Mouse (Mus musculus) heart, adult 8-10 months (tissue): Measurements from ENCODE around the gene Abcb7. TPM values are rescaled to one million over a fixed set of nuclear protein-coding genes. Genes with fewer than 3 reads are reported as not detected.

Source experiments
- DNase-seq: peaks from one replicate; pipeline ENCODE4 v3.0.0; 2022; ENCODE audit warnings: low spot score
- total RNA-seq, 4 experiments: library from RNA; stranded (reverse); gene quantifications; 2 replicates each; pipeline ENCODE4 v1.2.4; 2022

The Abcb7 gene
- 10 to 100 TPM; 31.3 to 39.9 (median 36.2) TPM for total RNA-seq

DNA sequence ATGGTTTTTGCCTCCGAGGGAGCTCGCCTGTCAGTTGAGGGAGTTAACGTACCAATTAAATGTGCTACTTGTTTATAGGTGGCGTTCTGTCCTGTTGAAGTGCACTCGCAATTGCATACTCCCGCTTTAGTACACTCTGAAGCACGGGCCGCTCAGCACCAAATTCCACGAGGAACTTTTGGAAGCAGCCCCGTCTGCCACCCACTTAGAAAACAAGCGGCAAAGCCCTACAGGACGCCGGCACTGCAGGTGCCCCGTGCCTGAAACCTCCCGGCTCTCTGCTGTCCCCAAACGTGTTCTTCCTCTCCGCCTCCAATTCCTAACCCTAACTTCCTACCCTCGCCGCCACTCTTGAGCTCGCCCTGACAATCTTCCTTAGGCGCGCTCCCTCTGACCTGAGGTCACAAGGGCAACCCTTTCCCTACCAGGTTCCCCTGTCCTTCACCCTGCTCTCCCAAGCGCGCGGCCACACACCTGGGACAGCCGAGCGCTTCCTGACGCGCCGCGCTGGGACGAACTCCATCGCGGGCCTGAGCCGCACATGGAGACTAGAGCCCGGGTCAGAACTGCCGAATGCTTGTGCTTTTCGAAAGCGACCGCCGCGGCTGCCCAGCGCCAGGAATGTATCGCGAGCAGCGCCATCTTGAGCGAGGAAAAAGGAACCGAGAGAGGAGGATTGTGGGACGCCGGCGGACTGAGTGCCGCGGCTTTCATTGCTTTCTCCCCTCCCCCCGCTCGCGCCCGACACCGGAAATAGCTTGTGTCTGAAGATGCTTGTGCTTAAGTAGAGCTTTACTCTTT lies at the start of gene Abcb7:
Gene Abcb7, minus strand, starts transcription at position 674 of the 801 bp plus-strand sequence.
- DNase-seq: peak; percentile 76

DNA sequence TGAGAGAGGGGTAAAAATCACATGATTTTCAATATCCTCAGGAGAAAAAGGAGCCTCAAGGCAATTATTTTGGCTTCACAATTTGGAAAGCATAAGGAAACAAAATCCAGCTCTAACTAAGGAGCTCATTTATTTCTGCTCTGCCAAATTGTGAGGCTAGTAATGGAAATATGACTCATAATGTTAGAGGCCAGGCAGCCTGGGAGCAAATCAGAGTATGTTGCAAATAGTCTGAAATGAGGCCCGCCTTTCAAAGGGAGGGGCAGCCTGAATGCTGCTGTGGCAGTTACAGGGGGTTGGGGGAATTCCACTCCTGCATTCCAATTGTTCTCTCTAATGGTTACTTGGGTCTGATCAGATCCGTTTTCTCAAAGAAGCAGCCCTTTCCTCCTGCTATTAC lies 48.1 kb upstream of the Abcb7 start:
- DNase-seq: peak; percentile 21

DNA sequence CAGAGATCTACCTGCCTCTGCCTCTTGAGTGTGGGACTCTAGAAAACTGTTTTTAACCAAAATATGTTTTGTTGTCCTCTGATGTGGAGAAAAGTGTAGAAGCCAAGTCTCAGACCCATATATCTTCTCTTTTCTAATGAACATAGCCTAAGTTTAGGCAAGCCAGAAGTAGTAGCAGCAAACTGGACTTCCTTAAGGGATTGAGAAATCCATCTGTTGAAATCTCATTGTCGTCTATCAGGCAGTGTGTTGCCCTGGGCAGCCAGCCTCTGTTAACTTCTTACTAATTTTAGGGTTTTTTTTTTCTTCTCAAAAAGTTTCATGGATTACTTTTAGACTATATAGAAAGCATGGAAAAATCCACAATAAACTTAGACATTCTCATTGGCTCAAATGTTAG lies 38.8 kb upstream of the Abcb7 start:
- no peak for DNase-seq

DNA sequence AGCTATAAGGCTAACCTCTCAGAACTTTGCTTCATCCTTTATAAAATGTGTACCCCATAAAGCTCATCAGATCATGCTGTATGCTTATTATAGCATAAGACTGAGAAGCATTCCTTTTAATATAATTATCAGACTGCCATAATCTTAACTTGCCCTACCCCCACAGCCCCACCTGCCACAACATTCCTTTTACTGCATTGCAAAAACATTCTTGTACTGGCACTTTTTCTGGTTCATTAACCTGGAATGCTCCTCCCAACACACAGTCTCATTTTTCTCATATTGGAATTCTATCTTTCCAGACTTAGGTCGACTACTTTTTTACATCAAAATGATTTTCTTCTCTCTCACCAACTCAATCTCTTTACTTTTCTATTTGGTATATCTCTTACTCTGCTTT lies 19.8 kb upstream of the Abcb7 start:
- DNase-seq: no peak

DNA sequence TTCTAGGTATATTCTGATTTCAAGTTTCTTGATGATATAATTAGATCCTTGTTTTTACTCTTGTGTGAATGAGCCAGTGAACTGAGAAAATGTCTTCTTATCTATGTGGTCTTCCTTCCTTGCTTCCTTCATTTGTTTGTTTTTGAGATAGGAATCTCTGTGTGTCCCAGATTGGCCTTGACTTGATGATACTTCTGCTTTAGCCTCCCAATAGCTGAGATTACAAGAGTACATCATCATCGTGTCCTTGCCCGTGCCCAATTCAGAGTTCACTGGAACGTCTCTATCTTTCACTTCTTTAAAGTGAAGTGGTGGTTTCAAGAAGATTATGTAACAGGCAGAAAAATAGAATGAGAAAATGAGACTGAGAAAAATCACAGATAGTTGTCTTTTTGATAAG lies 14.5 kb upstream of the Abcb7 start:
- no peak for DNase-seq

DNA sequence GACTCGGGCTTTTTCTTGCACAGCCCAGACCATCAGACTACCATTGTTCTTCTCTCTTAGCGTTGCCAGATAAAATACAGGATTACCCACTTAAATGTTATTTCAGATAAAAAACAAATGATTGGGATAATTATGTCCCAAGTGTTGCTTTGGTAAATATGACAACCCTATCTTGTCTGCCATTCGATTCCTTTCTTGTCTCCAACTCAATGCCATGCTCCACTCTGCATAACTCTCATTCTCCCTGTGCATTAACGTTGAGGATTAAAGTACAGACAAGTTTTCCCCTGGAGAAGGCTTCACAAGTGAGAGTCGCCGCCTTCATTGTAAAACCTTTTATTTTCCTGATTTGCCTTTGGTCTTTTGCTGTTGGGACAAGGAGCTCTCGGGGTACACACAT lies 339 bp upstream of the Abcb7 start:
- DNase-seq: no peak

DNA sequence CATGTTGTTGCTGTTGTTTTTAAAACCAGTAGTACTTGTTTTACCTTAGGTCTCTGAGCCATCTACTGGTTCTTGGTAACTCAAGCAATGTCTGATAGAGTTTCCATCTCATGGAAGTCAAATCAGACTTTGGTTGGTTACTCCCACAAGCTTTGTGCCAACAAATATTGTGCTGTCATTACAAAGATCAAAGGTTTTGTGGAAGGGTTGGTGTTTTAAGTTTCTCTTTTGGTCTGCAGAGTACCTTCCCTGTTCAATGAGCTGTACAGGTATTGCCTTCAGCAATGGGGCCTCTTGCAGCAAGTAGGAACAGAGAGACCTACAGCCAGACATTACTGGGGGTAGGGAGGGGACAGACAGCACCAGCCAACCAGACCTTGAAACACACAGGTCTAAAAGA lies 5.5 kb downstream of the Abcb7 start:
- no peak for DNase-seq

DNA sequence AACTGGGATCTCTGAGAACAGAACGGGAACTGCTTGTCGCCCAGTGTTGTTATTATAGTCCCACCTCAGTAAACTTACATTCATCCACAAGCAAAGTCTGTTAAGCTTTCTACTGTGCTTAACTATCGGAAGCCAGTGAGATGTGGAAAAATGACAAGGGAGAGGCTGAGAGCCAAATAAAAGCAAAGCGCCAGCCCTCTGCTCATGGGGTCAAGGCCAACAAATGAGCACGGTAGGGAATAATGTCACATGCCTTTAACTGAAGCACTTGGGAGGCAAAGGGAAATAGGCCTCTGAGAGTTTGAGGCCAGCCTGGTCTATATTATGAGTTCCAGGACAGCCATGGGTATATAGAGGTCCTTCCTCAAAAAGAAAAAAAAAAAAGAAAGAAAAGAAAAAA lies 11.2 kb downstream of the Abcb7 start:
- DNase-seq: no peak

DNA sequence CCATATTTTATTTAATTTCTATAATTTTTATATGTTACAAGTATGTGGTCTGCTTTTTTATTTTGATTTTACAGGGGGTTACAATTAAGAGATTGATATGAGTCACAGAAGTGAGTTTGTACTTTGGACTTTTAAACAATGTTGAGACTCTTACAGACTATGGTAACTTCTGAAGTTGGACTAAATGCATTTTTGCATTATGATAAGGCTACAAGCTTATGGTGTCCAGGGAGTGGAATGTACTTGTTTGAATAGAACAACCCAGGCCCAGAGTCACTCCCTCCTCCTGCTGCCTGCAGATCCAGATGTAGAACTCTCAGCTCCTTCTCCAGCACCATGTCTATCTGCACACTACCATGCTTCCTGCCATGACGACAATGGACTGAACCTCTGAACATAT lies 12.5 kb downstream of the Abcb7 start:
- DNase-seq: no peak

DNA sequence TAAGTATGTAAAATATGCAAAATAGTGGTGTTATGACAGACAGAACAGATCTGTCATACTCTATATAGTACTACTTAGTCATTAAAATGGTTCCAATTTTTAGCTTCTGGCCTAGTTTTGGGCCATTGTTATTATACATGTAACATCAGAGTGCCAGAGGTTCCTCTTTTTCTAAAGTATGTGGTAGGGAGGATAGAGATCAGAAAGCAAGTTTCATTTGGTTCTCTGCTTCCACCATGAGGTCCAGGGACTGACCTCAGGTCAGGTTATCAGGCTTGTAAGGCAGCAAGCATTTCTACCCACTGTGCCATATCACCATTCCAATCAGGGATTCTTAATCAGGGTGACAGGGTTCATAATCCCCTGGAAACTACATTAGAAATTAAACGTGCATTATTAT lies 16.1 kb downstream of the Abcb7 start:
- no peak for DNase-seq

DNA sequence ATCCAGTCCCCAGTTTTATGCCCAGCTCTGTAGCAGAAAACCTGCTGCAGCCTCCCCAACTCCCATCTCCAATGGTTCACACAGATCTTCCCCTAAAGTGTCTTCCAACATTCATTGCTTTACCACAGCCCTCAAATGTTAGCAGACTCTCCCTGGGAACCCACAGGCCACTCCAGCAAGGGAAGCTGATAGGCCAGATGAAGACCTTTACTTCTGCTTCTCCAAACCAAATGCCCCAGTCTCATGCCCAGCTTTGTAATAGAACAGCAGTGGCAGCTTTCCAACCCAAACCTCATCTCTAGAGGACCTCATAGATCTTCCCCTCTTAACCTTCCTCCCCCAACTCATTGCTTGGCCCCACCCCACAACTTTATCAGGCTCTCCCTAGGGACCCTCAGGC lies 54.0 kb downstream of the Abcb7 start:
- DNase-seq: no peak

DNA sequence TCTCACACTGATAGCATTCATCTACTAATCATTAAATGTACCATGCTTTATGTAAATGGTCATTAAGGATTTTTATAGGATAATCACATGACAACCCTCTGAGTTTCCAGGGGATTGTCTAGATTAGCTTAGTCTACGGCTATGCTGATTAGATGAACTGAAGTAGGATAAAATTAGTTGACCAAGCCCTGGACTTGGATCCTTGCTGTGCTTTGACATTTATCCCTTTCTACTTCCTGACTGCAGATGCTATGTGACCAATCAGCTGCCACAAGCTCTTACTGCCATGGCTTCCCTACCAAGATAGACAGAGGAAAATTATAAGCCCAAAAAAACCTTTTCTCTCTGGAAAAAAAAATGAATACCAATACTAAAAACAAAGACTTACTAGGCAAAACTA lies 57.8 kb downstream of the Abcb7 start:
- no peak for DNase-seq

DNA sequence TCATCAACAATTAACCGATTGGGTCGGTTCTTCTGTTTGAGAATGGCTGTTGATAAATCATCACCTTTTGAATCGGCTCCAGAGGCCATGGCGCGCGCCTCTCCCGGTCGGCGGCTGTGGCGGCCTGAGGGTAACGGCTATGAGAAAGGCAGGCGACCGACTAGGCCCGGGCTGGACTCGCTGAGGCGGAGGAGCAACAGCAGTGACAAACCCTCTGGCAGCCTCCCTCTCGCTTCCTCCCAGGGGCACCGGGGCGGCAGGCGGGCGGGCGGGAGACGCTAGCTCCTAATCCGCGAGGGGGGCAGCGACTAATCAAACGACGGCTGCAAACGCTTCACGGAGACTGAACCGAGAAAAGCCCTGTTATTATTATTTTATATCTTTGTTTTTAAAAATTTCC lies 65.5 kb downstream of the Abcb7 start:
- peak; percentile 3 for DNase-seq

DNA sequence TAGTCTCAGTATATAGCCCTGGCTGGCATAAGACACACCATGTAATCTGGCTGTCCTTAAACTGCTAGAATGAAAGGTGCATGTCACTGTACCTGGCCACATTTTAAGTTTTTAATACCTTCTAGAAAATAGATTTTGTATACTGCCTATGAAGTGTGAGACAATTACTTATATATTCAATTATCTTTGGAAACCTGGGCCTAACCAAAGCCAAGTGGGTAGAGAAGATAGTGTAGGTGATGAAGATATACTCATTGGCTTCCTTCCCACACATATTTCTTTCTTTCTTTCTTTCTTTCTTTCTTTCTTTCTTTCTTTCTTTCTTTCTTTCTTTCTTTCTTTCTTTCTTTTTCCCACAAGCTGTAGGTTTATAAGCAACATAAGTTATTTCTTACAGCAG lies 121.9 kb downstream of the Abcb7 start:
- no peak for DNase-seq

DNA sequence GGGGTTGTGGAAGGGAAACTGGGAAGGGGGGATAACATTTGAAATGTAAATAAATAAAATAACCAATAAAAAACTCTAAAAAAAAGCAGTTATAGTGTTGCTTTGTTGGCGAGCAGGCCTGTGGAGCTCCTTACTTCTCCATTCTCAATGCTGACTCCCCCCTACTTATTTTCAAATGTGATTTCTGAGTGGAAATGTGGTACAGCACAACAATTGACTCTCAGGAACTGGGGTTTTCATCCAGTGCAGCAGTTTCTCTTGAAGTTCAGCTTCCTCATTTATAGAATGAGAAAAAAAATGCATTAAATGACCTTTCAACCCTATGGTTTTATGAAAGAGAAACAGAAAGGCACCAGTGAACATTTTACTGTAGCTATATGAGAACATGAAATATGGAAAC lies 133.8 kb downstream of the Abcb7 start:
- no peak for DNase-seq

DNA sequence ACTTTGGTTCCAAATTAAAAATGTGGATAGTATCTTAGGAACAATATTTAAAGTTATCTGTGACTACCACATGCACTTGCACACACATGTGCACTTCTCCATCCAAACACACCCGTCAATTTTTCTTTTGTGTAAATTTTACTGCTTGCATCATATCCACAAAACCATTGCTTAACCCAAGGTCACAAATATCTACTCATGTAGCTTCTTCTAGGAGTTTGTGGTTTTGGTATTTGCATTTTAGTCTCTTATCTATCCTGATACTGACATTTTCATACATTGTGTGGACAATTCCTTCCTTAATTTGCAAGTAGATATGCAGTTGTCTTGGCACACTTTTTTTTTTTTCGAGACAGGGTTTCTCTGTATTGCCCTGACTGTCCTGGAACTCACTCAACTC lies 149.3 kb downstream of the Abcb7 start:
- no peak for DNase-seq

DNA sequence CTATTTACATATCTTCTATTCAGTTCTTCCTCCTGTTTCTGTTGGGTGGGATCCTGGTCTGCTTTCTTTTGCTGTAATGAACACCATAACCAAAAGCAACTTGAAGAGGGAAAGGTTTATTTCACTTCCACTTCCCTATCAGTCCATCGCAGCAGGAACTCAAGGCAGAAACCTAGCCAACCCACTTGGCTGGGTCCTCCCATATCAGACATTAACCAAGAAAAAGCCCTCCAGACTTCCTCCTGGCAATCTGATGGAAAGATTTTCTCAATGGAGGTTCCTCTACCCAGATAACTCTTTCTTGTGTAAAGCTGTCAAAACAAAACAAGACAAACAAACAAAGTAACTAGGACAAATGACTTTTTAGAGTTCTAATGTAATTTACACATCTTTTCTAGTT lies 151.2 kb downstream of the Abcb7 start:
- DNase-seq: no peak

DNA sequence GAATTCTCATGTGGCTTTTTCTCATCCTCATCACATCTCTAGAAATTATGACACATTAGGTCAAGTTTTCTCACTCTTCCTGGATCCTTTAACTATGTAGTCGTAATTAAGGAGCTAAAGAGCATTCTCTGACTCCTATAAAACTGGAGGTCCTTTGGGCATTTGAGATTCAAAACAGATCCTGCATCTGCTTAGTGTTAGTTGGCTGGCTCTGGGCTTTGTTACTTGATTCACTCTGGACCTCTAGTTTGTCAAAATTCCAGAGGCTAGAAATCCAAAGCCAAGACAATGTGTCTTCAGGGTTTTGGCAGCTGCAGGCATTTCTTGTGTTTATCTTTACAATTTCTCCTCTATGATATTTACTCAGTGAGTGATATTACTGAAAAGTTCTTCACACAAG lies 157.1 kb downstream of the Abcb7 start:
- DNase-seq: no peak

Other genes with a start within 250 kb of the Abcb7 start
- gene Nexmif, start 212.7 kb downstream of the Abcb7 start, total RNA-seq: under 1 TPM; 0.09 to 0.29 (median 0.16) TPM
- gene Uprt, start 69.0 kb upstream of the Abcb7 start, total RNA-seq: 10 to 100 TPM in 2 of 4 experiments, 1 to 10 TPM in 2; 8.9 to 13.0 (median 10.3) TPM